Mouse (Mus musculus) left cerebral cortex, adult 2 months (tissue): ENCODE measurements around the gene Madd. TPM values are rescaled to one million over a fixed set of nuclear protein-coding genes. Genes with fewer than 3 reads are reported as not detected.

ENCODE experiments used
- DNase-seq, 2 experiments: peaks; one replicate each; pipeline ENCODE4 v3.0.0; 2021 to 2022; ENCODE audit warnings: low spot score in 2 of 2, mixed read lengths in 1 of 2; ENCODE audit errors: extremely low spot score in 1 of 2
- H3K27ac ChIP-seq: fragments of 200-600 bp; 2 replicates; pipeline ENCODE4 v1.8.1; 2022
- H3K4me3 ChIP-seq: fragments of 200-600 bp; 2 replicates; pipeline ENCODE4 v1.8.1; 2022
- CTCF ChIP-seq: fragments of 200-600 bp; IDR thresholded peaks from 2 replicates; pipeline ENCODE4 v1.8.1; 2022; ENCODE audit warnings: antibody characterized with exemption, mild to moderate bottlenecking, moderate library complexity
- intact Hi-C: fragments of 180-260 bp; cut with DNase I; formaldehyde crosslinking; loops from one replicate; pipeline ENCODE4 v1.15.1; 2025
- total RNA-seq, 2 experiments: library from RNA; stranded (reverse); gene quantifications; 2 replicates each; pipeline ENCODE4 v1.2.3; 2021

Madd gene
- total RNA-seq, 2 experiments from 2014 or later = 236 to 254 TPM

GRCm38 (mm10) chr2:91142920-91143319 is 40.7 kb downstream of the Madd start:
- no peak for TF ChIP-seq CTCF
- Histone ChIP-seq H3K4me3 (no peak overlapping the region), H3K27ac (no peak overlapping the region)
- intact Hi-C loops = no loop called here
- no peak for DNase-seq

GRCm38 (mm10) chr2:91139764-91140163 is 43.9 kb downstream of the Madd start:
- H3K27ac ChIP-seq = no peak overlapping the region
- TF ChIP-seq CTCF = no peak
- no peak overlapping the region for H3K4me3 ChIP-seq
- intact Hi-C loops = no loop called here
- DNase-seq = no peak

GRCm38 (mm10) chr2:91139311-91139710 is 44.3 kb downstream of the Madd start:
- no peak for TF ChIP-seq CTCF
- no peak overlapping the region for H3K27ac ChIP-seq
- intact Hi-C loops = no loop called here
- no peak overlapping the region for H3K4me3 ChIP-seq
- DNase-seq = no peak

GRCm38 (mm10) chr2:91137481-91137880 is 46.2 kb downstream of the Madd start:
- intact Hi-C loops = no loop called here
- no peak for DNase-seq

DNA sequence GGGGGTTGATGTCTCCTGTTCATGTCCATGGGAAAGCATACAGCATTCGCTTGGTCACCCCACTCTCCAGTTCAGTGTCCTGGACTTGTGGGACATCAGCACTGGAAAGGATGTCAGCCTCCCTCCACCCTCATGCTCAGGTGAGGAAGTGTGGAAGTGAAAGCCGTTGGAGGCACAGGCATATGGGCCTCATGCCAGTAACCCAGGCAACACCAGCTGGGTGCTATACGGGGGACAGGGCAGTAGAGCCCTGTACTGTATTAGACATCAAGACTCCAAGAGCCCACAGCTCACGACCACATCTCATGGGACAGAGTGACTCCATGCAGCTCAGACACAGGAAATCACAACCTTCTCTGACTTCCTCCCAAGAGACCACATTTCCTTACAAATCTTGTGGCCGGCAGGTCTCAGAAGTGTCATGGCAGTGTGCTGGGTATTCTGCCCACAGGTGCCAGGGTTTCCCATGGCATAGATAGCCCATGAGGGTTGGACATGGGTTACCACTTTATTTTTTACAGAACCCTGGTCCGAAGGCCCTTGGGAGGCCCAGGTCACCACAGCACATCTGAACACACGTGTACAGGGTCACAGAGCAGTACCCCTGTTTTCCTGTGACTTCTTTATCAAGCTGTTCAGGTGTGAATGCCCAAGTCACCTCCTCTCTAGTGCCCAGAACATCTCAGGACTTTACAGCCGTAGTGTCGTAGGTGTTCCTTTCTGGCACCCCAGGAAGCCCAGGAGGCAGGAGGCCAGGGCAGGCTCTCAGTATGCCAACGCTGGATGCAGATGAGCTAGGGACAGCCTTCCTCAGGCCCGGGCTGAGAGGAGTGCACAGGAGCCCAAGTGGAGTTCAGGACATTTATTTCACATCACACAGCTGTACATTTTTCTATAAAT is 46.9 kb downstream of the Madd start:
- Histone ChIP-seq H3K4me3 (no peak overlapping the region), H3K27ac (no peak overlapping the region)
- no peak for TF ChIP-seq CTCF
- intact Hi-C loops = no loop called here
- DNase-seq = no peak

More at GRCm38 (mm10) chr2:91137481-91137880, 46.2 kb downstream of the Madd start:
- H3K4me3 ChIP-seq = no peak overlapping the region
- H3K27ac ChIP-seq = no peak overlapping the region
- TF ChIP-seq CTCF = no peak

DNA sequence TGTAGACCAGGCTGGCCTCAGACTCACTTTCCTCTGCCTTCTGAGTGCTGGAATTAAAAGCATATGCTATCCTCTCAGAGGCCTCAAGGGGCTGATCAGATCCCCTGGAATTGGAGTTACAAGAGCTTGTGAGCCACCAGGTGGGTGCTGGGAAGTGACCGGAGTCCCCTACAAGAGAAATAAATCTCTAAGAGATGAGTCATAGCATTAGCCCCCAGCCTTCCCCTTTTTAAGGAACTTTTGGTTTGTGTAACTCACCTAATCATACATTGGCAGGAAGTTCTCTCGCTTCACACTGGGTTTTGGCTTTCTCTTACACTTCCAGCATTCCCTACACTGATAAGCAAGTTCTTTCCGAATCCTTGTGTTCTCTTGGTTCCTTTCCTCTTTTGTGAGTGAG is 51.6 kb downstream of the Madd start:
- no peak for DNase-seq
- H3K4me3 ChIP-seq = no peak overlapping the region
- intact Hi-C loops = no loop called here
- TF ChIP-seq CTCF = no peak; the same call in 1 of the 2 replicates
- H3K27ac ChIP-seq = no peak overlapping the region

GRCm38 (mm10) chr2:91131251-91131650 is 52.4 kb downstream of the Madd start:
- no peak overlapping the region for H3K27ac ChIP-seq
- DNase-seq = no peak
- TF ChIP-seq CTCF = no peak
- no peak overlapping the region for H3K4me3 ChIP-seq
- intact Hi-C loops = no loop called here

DNA sequence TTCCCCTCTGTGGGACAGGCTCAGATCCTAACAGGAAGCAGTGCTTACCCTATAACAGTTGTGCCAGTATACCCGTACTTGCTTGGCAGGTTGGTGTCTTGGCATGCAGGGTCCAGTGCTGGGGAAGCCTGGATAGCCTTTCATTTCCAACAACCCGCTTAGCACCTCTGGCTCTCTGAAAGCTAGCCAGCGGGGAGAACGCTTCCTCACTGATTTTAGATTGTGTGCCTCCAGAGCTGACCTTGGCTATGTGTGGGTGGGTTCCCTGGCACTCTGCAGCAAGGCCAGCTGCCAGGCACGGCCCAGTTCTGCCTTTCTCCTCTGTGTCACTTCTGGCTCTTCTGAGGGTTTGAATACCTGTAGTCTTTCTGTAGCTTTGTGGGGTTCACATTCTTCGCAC is 53.5 kb downstream of the Madd start:
- no peak overlapping the region for H3K27ac ChIP-seq
- no peak for TF ChIP-seq CTCF
- intact Hi-C loops = no loop called here
- DNase-seq = no peak
- H3K4me3 ChIP-seq = no peak overlapping the region

DNA sequence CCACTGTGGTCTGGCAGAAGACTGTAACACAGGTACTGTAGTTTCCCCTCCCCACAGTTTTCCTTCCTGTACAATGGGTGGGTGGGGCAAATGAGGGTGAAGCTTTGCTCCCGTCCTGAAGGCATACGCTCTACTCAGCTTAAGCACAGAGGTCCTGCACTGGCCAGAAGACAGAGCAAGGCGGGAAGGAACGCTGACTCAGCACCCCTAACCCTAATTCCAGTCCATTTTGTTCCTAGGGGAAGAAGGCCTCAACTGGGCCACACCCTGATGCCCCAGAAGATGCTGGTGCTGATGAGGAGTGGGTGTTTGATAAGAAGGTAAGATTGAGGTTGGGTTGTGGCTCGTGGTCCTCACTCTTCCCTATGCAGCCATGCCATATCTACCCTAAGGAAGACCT is 54.9 kb downstream of the Madd start:
- intact Hi-C loops = no loop called here
- Histone ChIP-seq H3K4me3 (no peak overlapping the region), H3K27ac (no peak overlapping the region)
- no peak for TF ChIP-seq CTCF
- no peak for DNase-seq

GRCm38 (mm10) chr2:91125101-91125500 is 58.5 kb downstream of the Madd start:
- intact Hi-C loops = no loop called here
- Histone ChIP-seq H3K4me3 (no peak overlapping the region), H3K27ac (no peak overlapping the region)
- DNase-seq = no peak
- no peak for TF ChIP-seq CTCF

DNA sequence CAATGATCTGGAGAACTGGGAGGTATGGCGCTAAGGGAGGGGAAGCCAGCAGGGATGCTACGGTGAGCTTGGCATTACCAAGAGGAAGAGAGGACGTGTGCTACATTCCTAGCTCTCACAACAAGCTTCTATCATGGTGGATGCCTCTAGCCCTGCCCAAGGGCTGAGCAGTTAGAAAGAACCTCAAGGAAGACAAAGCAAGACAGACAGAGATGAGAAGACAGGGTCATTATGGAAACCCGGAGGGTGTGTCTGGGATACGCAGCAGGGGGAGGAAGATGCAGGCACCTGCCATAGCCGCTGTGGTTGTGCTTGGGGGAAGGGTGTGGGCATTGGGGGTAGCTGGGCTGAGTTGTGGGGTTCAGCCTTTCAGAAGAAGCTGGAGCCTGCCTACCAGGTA is 60.1 kb downstream of the Madd start:
- TF ChIP-seq CTCF = no peak
- intact Hi-C loops = no loop called here
- Histone ChIP-seq H3K27ac (no peak overlapping the region), H3K4me3 (no peak overlapping the region)
- DNase-seq = no peak

- H3K4me3 ChIP-seq = no peak overlapping the region
- TF ChIP-seq CTCF = no peak
- H3K27ac ChIP-seq = no peak overlapping the region
- no peak for DNase-seq
- intact Hi-C loops = no loop called here
Measured at GRCm38 (mm10) chr2:91121497-91121896, 62.1 kb downstream of the Madd start.

DNA sequence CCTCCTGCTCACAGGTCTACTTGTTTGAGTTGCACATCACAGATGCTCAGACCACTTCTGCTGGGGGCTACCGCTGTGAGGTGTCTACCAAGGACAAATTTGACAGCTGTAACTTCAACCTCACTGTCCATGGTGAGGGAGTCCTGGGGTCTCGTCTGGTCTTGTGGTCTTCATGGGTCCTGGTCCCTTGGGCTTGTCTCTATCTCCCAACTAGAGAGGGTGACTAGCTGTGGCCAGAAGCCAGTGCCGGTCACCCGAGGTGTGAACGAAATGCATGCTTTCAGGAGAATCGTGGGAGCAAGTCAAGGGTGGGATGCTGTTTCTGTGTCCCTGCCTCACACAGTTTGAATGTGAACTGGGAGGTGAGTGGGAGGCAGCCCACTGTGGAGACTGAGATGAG is 62.6 kb downstream of the Madd start:
- no peak for TF ChIP-seq CTCF
- H3K4me3 ChIP-seq = no peak overlapping the region

More for the DNA sequence above, 62.6 kb downstream of the Madd start:
- DNase-seq = no peak
- intact Hi-C loops = no loop called here
- no peak overlapping the region for H3K27ac ChIP-seq
